Mouse (Mus musculus) myocyte (in vitro differentiated cells): Measurements from ENCODE around the gene Urah.

Source experiments
- CEBPB ChIP-seq: IDR thresholded peaks from 2 replicates; pipeline ENCODE4 v1.6.1; 2011; ENCODE audit warnings: mild to moderate bottlenecking, moderate library complexity; ENCODE audit not compliant: poor library complexity, insufficient read depth, severe bottlenecking
- E2F4 ChIP-seq: IDR thresholded peaks from one replicate; pipeline ENCODE4 v1.6.1; 2011; ENCODE audit warnings: mild to moderate bottlenecking, control low read depth, moderate library complexity; ENCODE audit not compliant: insufficient read depth
- MYOG ChIP-seq, 3 experiments: IDR thresholded peaks; one replicate each; pipeline ENCODE4 v1.6.1; 2011; ENCODE audit warnings: control low read depth in 2 of 3, low read depth in 2 of 3, mild to moderate bottlenecking in 2 of 3; ENCODE audit not compliant: insufficient read length in 2 of 3, control insufficient read depth in 1 of 3, insufficient read depth in 1 of 3
- POLR2A ChIP-seq: IDR thresholded peaks from one replicate; pipeline ENCODE4 v1.6.1; 2011; ENCODE audit warnings: low read depth, mild to moderate bottlenecking, control low read depth, moderate library complexity; ENCODE audit not compliant: insufficient read length
- POLR2AphosphoS2 ChIP-seq: IDR thresholded peaks from one replicate; pipeline ENCODE4 v1.6.1; 2011; ENCODE audit warnings: low read depth, control low read depth; ENCODE audit not compliant: insufficient read length
- TCF3 ChIP-seq: IDR thresholded peaks from one replicate; pipeline ENCODE4 v1.6.1; 2011; ENCODE audit warnings: low read depth, control low read depth; ENCODE audit not compliant: insufficient read length
- USF1 ChIP-seq: IDR thresholded peaks from one replicate; pipeline ENCODE4 v1.6.1; 2011; ENCODE audit warnings: low read depth, mild to moderate bottlenecking, control low read depth, moderate library complexity

DNA sequence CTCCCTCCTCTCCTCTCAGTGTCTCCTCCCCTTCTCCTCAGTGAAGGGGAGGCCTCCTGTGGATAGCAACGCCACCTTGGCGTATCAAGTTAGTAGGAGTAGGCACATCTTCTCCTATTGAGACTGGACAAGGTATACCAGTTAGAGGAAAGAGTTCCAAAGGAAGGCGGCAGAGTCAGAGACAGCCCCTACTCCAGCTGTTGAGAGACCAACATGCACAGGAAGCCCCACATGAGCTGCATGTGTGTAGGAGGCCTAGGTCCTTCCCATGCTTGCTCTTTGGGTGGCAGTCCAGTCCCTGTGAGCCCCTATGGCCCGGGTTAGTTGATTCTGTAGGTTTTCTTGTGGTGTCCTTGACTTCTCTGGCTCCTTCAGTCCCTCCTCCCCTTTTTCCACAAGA, 1.5 kb upstream of the Urah start:
- no peak for TF ChIP-seq POLR2A
- TF ChIP-seq TCF3: no peak
- no peak for TF ChIP-seq POLR2AphosphoS2
- no peak for TF ChIP-seq USF1
- TF ChIP-seq E2F4: no peak
- no peak for TF ChIP-seq MYOG (IDR thresholded peaks at IDR 0.05; ENCODE audit: control insufficient read depth in 1 of 3, insufficient read depth in 1 of 3, insufficient read length in 2 of 3, low read depth in 2 of 3)
- TF ChIP-seq CEBPB: no peak
